Mouse (Mus musculus): ENCODE data around the gene Pigk. TPM values are rescaled to one million over a fixed set of nuclear protein-coding genes. Genes with fewer than 3 reads are reported as not detected.
"Not testable (repeated sequence)": the region's sequence is repeated elsewhere in the genome, so short reads cannot be mapped to it uniquely, and the experiment has no call there.

The Pigk gene
- polyA plus RNA-seq, 1 experiment, result 34.4 TPM

DNA sequence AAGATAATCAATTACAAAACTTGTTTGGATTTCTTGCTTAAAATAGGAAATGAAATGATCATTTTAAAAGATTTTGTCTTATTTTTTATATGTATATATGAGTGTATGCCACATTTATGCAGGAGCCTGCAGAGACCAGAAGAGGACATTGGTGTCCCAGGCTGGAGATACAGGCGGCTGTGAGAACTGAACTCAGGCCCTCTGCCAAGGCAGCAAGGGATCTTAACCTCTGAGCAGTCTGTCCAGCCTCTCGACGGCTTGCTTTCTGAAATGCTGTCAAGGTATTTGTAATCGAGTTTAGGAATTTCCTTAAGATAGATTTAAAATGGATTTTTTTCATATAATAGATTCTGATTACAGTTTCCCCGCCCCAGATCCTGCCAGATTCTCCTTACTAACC is 25.4 kb upstream of the Pigk start:
- no peak for TF ChIP-seq CTCF (IDR thresholded peaks at IDR 0.05; ENCODE audit: borderline replicate concordance, insufficient read depth, low read depth, low read length)
- no peak for TF ChIP-seq POLR2A (IDR thresholded peaks at IDR 0.05; ENCODE audit: borderline replicate concordance, insufficient read depth, low read length)
- WGBS, result 62% methylated on average over 5 of the region's 5 CpGs
- no peaks in the 10 kb centered on the region for H3K4me1 ChIP-seq (ENCODE audit: control insufficient read depth, insufficient read depth, low read length)
- H3K27me3 ChIP-seq (ENCODE audit: control insufficient read depth, insufficient read depth, low read length), result no peaks in the 10 kb centered on the region
- H3K27ac ChIP-seq (ENCODE audit: insufficient read depth, low read length), result no peak overlapping the region
- H3K4me3 ChIP-seq (replicated peaks; ENCODE audit: insufficient read depth, low read depth, low read length), result no peak overlapping the region
- no peak for DNase-seq

DNA sequence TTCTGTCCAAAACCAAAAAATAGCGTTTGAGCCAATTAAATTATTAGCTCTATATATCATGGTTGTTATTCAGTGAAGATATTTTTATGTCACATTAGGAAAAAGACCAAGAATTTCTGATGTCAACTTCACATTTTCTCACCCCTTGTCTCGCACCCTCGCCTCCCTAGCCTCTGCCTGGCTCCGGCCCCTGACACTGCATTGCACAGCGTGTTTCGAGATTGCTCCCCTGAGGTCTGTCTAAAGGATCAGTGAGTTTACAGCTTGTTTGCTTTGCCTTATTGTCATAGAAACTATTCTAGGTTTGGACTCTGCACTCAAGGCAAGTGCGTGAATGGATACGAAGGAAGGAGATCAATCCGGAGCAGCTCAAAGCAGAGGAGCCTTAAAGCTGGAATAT is 24.8 kb upstream of the Pigk start:
- Histone ChIP-seq H3K4me3 (replicated peaks; ENCODE audit: insufficient read depth, low read depth, low read length) (no peak overlapping the region), H3K4me1 (ENCODE audit: control insufficient read depth, insufficient read depth, low read length) (no peaks in the 10 kb centered on the region), H3K27ac (ENCODE audit: insufficient read depth, low read length) (no peak overlapping the region), H3K27me3 (ENCODE audit: control insufficient read depth, insufficient read depth, low read length) (no peaks in the 10 kb centered on the region)
- TF ChIP-seq CTCF (IDR thresholded peaks at IDR 0.05; ENCODE audit: borderline replicate concordance, insufficient read depth, low read depth, low read length), result no peak
- no peak for TF ChIP-seq POLR2A (IDR thresholded peaks at IDR 0.05; ENCODE audit: borderline replicate concordance, insufficient read depth, low read length)
- 89% methylated on average over 9 of the region's 9 CpGs for WGBS
- no peak for DNase-seq

DNA sequence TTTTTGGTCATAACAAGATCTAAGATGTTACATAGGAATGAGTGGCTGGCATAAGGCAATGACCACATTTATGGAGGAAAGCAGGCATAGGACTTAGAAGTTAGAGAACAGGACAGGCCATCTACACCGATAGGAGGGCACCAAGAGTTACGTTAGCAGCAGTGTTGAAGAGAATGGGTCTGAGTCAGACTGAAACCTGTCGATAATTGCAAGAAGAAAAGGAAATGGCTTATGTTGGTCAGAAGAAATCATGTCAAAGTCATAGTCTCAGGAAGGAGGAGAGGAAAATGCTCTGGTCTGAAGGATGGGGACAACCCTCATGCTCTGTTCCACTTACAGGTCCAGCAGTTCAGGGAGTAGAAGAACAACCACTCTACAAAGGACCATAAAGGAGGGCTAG is 18.9 kb upstream of the Pigk start:
- H3K4me1 ChIP-seq (ENCODE audit: control insufficient read depth, insufficient read depth, low read length), result no peaks in the 10 kb centered on the region
- H3K4me3 ChIP-seq (replicated peaks; ENCODE audit: insufficient read depth, low read depth, low read length), result no peak overlapping the region
- DNase-seq, result no peak
- TF ChIP-seq POLR2A (IDR thresholded peaks at IDR 0.05; ENCODE audit: borderline replicate concordance, insufficient read depth, low read length) (no peak), CTCF (IDR thresholded peaks at IDR 0.05; ENCODE audit: borderline replicate concordance, insufficient read depth, low read depth, low read length) (no peak)
- 95% methylated on average over 3 of the region's 3 CpGs for WGBS
- no peak overlapping the region for H3K27ac ChIP-seq (ENCODE audit: insufficient read depth, low read length)
- H3K27me3 ChIP-seq (ENCODE audit: control insufficient read depth, insufficient read depth, low read length), result no peaks in the 10 kb centered on the region

DNA sequence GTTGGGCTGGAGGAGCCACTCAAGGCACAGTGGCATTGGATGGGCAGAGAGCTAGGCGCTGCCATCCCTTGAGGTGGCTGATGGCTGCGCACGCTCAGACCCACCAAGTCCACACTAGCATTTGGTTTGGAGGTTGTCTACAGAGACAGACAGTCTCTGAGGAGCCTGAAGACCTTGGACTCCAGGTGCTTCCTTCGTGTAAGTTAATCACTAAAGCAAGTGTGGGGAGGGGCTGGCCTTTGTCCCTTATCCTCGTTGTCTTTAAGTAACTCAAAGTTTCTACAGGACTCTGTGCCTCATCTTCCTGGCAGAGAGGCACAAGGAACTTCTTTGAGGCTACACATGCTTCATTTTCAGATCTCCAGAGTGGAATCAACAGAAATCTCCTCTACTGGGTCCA is 15.9 kb upstream of the Pigk start:
- Histone ChIP-seq H3K4me3 (replicated peaks; ENCODE audit: insufficient read depth, low read depth, low read length) (no peak overlapping the region), H3K27ac (ENCODE audit: insufficient read depth, low read length) (no peak overlapping the region), H3K4me1 (ENCODE audit: control insufficient read depth, insufficient read depth, low read length) (no peaks in the 10 kb centered on the region), H3K27me3 (ENCODE audit: control insufficient read depth, insufficient read depth, low read length) (no peaks in the 10 kb centered on the region)
- WGBS, result 86% methylated on average over 5 of the region's 5 CpGs
- TF ChIP-seq CTCF (IDR thresholded peaks at IDR 0.05; ENCODE audit: borderline replicate concordance, insufficient read depth, low read depth, low read length) (no peak), POLR2A (IDR thresholded peaks at IDR 0.05; ENCODE audit: borderline replicate concordance, insufficient read depth, low read length) (no peak)
- no peak for DNase-seq

DNA sequence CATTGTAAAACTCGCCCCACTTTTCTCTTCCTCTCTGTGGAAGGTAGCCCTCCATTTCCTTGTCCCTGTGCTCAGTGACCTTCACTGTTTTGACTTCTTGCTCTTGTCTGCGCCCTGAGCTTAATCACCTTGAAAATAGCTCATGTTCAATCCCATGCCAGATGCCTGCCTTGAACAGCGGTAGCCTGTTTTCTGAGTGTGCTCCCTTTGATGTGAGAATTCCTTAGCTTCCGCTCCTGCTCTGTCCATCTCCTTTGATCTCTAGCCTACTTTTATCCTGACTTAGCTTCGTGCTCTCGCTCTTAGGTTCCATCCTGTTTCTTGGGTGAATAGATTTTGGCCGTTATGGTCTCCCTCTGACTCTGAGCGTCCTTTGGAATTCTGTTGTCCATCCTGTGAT is 14.6 kb upstream of the Pigk start:
- Histone ChIP-seq H3K27ac (ENCODE audit: insufficient read depth, low read length) (no peak overlapping the region), H3K4me3 (replicated peaks; ENCODE audit: insufficient read depth, low read depth, low read length) (no peak overlapping the region), H3K27me3 (ENCODE audit: control insufficient read depth, insufficient read depth, low read length) (no peaks in the 10 kb centered on the region), H3K4me1 (ENCODE audit: control insufficient read depth, insufficient read depth, low read length) (no peaks in the 10 kb centered on the region)
- WGBS, result 75% methylated on average over 8 of the region's 8 CpGs
- no peak for DNase-seq
- TF ChIP-seq CTCF (IDR thresholded peaks at IDR 0.05; ENCODE audit: borderline replicate concordance, insufficient read depth, low read depth, low read length) (no peak), POLR2A (IDR thresholded peaks at IDR 0.05; ENCODE audit: borderline replicate concordance, insufficient read depth, low read length) (no peak)

DNA sequence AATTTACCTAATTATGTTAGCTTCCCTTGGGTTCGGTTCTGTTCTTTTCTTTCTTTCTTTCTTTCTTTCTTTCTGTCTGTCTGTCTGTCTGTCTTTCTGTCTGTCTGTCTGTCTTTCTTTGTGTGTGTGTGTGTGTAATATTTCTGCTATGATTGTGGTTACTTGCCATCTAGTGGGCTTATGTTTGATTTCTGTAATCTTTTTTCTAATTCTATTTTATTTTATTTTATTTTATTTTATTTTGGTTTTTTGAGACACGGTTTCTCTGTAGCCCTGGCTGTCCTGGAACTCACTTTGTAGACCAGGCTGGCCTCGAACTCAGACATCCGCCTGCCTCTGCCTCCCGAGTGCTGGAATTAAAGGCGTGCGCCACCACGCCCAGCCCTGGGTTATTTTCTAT is 12.4 kb upstream of the Pigk start:
- H3K4me1 ChIP-seq (ENCODE audit: control insufficient read depth, insufficient read depth, low read length); DNase-seq; H3K27me3 ChIP-seq (ENCODE audit: control insufficient read depth, insufficient read depth, low read length); H3K27ac ChIP-seq (ENCODE audit: insufficient read depth, low read length); H3K4me3 ChIP-seq (replicated peaks; ENCODE audit: insufficient read depth, low read depth, low read length): not testable (repeated sequence)
- 95% methylated on average over 8 of the region's 8 CpGs for WGBS

DNA sequence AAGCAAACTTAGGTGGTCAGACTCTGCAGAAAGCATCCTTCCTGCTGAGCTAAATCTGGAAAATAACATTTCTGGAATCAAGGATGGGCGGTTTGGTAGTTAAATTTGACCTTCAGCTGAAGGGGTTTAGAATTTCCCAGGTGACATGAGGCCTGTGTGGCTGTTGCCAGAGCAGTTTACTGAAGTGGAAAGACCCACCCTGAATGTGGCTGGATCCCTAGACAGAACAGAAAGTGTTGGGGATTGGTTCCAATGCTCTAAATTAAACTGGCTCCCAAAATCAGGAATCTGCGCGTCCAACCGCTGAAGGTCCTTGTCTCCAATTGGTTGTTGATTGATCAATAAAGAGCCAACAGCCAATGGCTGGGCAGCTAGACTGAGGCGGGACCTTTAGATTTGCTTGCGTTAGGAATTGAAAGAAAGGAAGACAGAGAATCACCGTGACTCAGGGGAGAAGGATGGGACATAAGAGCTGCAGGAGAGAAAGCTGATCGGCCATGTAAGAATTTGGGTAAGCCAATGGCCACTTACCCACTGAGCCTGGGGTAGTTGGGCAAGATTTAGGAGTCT is 11.5 kb upstream of the Pigk start:
- H3K4me1 ChIP-seq (ENCODE audit: control insufficient read depth, insufficient read depth, low read length), result no peaks in the 10 kb centered on the region
- H3K4me3 ChIP-seq (replicated peaks; ENCODE audit: insufficient read depth, low read depth, low read length), result no peak overlapping the region
- no peaks in the 10 kb centered on the region for H3K27me3 ChIP-seq (ENCODE audit: control insufficient read depth, insufficient read depth, low read length)
- no peak for DNase-seq
- H3K27ac ChIP-seq (ENCODE audit: insufficient read depth, low read length), result no peak overlapping the region
- 35% methylated on average over 8 of the region's 8 CpGs for WGBS
- TF ChIP-seq POLR2A (IDR thresholded peaks at IDR 0.05; ENCODE audit: borderline replicate concordance, insufficient read depth, low read length) (no peak), CTCF (IDR thresholded peaks at IDR 0.05; ENCODE audit: borderline replicate concordance, insufficient read depth, low read depth, low read length) (no peak)

DNA sequence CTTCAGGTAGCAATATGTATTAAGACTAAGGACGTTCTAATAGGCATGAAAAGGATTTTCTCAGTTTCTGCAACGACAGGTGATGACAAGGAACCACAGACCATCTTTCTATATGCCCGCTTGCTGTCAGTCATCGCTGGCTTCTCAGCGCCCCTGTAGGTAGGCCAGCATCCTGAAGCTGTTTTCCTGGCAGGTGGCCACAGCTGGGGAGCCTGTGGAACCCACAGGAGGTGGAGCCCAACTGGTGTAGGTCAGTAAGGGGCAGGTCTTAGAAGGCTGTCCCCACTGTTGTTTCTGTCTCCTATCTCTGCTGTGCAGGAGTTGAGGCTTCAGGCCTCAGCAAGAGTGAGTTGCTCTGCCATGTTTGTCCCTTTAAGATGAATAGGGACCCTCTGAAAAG is 8.1 kb upstream of the Pigk start:
- 62% methylated on average over 5 of the region's 5 CpGs for WGBS
- no peak for DNase-seq
- no peaks in the 10 kb centered on the region for H3K4me1 ChIP-seq (ENCODE audit: control insufficient read depth, insufficient read depth, low read length)

More for the DNA sequence above, 8.1 kb upstream of the Pigk start:
- no peak overlapping the region for H3K27ac ChIP-seq (ENCODE audit: insufficient read depth, low read length)
- no peak overlapping the region for H3K4me3 ChIP-seq (replicated peaks; ENCODE audit: insufficient read depth, low read depth, low read length)
- H3K27me3 ChIP-seq (ENCODE audit: control insufficient read depth, insufficient read depth, low read length), result no peaks in the 10 kb centered on the region
- TF ChIP-seq POLR2A (IDR thresholded peaks at IDR 0.05; ENCODE audit: borderline replicate concordance, insufficient read depth, low read length) (no peak), CTCF (IDR thresholded peaks at IDR 0.05; ENCODE audit: borderline replicate concordance, insufficient read depth, low read depth, low read length) (no peak)

Data from cerebellum, adult 2 months (tissue).